Mouse (Mus musculus) layer of hippocampus, adult 9-10 months (tissue): Measurements from ENCODE around the gene Sypl.

Experiments
- DNase-seq: peaks from one replicate; pipeline ENCODE4 v3.0.0; 2022; ENCODE audit warnings: low spot score

The Sypl gene

DNA sequence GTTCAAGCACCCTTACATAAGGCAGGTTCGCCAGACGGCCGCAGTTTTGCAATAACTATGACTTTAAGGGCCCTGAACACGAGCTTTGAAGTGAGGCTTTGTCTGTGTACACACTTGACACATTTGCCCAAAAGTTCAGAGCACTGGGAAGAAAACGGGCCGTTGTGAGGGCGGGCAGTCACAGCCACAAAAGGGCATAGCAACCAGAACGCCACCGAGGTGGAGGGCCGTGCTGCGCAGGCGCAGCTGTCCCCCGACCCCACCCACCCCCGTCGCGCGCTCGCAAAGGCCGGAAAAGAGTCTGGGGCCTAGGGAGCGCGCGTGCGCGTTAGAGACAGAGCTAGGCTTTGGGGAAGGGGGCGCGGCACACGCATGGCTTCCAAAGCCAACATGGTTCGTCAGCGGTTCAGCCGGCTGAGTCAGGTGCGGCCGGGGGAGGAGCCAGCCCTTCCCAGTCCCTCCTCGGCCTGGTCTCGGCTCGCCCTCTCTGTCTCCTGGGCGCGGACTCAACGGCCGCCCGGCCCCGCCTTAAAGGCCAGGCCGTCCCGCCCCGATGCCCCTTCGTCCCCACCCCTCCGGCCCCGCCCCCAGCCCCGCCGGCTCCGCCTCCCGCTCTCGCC lies at the start of gene Sypl:
Sypl (plus strand) TSS at position 296 of the 620 bp plus-strand sequence.
- peak; percentile 78 for DNase-seq

DNA sequence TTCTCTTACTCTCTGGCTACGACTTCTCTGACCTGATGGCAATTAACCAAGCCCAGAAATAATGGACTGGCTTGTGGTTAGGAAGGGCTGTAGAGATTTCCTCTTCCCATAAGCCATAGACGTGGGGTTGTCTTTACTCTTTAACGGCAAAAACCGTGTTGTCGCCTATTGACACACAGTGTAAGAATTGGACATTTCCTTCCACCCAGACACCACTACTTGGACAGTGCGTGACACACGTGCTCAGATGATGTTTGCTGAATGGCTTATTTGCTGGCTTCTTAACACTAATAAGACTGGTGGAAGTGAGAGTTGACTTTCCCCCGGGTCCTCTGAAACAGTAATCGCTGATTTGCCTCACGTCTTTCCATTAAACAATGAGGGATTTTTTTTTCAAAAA lies 44.0 kb upstream of the Sypl start:
- DNase-seq: no peak

DNA sequence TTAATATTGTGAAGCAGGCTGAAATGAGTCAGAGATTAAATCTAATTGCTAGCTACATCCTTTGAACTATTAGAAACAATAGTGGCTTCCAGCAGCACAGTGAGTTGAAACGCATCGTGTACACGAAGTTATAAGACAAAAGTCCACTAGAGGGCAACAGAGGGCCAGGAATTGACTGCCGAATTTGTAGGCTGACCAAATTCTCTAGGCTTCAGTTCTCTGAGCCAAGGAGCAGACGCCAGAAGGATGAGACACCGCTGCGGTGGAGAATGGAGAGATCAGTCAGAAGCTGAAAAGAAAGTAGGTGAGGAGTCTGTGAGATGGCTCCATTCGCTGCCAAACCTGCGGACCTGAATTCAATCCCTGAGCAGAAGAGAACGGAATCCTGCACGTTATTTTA lies 43.6 kb upstream of the Sypl start:
- DNase-seq: peak; percentile 65

DNA sequence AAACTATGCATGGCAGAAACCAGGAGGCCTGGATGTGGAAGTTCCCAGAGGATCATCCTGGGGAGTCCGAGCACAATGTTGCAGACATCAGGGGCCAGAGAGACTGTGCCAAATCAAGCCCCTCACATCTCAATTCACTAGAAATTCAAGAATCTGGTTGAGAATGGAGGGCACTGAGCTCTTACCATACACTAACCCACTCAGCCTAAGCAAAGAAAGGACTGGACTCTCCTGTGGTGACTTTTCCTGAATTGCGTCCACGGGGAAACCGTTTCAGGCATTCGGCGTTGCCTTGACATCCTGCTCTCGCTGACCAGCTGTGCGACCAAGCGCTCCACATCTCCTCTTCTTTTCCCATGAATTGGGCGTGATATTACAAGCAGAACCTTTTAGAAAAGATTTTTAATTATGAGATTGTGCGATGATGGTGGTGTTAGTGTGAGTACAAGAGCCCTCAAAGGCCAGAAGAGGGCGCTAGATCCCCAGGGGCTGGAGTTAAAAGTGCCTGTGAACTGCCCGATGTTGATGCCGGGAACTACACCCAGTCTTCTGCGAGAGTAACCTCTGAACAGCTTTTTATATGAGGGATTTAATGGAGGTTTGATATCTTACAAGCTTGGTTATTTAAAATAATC lies 43.0 kb upstream of the Sypl start:
- no peak for DNase-seq

DNA sequence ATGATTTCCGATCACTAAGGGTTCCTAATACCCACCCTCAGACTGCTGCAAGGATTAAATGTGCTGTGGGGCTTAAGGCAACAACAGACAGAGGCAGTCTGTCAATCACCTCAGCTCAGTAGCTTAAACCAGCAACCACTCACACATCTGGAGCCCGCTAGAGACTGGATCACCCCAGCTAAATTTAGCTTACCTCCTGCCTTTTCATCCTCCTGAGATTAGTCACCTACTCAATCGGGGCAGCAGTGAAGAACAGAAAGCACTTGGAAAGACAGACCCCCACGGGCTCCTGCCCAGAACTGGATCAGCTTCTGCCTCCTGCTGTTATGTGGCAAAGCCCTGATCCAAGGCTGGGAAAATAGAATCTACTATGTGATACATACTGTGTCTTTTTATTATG lies 42.1 kb upstream of the Sypl start:
- DNase-seq: no peak

DNA sequence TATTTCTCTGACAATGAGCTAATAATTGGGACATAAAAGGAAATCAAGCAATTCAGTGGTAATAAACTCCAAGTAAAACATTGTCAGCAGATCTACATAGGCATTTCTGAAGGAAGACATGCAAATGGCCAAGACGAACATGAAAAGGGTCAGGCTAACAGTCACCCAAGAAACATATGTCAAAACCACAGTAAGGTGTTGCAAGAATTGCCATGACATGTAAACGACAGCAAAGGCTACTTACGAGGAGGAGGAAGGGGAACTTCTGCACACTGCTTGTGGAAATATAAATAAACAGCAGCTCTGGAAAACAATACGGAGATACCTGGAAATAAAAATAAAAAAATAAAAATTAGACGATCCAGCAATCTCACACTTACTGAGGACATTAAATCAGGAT lies 40.9 kb upstream of the Sypl start:
- DNase-seq: no peak

DNA sequence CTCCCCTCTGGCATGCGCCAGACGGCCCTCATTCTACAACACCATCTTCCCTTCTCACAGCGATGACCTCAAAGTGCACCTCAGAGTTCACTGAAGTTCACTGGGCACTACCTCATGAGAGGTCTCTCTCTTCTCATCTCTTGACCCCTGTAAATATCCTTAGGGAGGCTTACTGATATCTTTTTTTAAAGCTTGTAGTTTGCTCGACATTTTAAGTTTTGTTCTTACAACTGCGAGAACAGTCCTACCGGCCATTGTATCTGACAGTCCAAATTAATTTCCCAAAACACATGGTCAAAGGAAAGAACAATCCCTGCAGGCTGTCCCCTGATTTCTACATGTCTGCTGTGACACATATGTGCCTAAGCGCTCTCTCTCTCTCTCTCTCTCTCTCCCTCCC lies 35.0 kb upstream of the Sypl start:
- no peak for DNase-seq

DNA sequence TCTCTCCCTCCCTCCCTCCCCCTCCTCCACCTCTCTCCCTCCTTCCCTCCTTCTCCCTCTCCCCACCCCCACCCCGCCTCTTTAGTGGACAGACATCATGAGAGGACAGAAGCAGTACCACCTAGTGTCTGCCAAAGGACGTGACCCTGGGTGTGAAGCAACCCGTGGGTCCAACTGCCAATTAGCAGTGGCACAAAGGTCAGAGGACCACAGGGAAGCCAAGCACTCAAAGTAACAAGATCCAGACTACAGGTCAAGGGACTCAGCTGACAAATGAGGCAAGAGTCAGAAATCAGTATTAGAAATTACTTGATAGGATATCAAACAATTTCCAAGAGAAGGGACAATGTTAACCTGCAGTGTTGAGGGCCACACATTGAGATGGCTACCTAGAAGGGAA lies 34.6 kb upstream of the Sypl start:
- no peak for DNase-seq

DNA sequence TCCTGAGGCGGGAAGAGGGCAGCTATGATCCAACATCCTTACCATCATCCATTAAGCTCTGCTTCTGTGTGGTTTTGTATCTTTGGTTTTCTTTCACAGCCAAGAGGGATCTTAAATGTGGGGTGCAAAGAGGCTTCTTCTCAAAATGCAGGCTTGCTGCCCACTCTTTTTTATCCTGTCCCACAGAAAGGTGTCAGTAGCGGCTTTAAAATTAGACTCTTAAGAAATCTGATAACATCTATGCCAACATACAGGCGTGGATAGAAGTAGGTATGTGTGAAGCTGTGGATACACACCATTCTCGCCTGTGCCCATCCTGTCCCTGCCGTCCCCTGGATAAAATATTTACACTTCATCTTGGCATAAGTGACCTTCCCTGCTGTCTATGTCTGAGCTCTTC lies 34.2 kb upstream of the Sypl start:
- DNase-seq: no peak

DNA sequence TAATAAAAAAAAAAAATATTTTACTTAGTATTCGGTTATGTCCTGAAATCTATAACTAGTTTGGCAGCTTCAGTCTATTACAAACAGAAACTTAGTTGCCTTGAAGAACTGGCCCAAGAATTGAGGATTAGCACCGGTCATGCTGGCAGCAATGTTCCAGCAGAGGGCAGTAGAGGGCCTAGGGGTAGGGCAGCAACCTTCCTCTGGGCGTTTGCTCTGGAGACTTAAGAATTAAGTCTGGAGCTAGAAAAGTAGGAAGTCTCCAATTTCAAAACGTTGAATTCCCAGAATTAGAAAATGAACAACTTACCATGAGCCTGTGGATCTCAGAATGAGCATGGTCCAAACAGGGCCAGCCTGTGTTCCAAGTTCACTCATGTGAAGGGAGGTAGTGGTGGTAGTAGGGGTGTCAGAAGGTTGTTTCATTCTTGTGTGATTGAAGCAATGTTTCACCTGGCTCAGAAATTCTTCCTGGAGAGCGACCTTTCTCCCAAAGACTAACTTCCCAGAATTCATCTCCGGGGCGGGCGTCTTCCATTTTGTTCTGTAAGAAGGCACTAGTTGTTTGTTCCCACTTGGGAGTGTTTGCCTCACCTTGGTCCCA lies 33.4 kb upstream of the Sypl start:
- DNase-seq: no peak

DNA sequence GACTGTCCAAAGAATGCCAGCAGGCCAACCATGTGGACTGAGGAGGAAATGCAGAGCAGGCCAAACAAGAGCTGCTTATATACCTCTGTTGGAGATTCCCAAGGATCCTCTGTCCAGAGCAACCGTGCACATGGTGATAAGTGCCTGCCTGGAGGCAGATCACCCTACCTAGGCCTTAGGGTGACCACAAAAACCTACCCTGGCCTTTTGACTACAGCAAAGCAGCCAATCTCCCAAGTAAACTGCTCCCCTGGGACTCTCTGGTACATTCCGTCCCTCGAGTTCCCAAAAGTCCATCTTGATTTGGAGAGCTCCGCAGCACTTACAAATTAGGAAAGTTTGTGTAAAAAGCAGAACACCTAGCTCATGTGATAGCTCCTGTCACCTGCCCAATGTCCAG lies 32.6 kb upstream of the Sypl start:
- no peak for DNase-seq

DNA sequence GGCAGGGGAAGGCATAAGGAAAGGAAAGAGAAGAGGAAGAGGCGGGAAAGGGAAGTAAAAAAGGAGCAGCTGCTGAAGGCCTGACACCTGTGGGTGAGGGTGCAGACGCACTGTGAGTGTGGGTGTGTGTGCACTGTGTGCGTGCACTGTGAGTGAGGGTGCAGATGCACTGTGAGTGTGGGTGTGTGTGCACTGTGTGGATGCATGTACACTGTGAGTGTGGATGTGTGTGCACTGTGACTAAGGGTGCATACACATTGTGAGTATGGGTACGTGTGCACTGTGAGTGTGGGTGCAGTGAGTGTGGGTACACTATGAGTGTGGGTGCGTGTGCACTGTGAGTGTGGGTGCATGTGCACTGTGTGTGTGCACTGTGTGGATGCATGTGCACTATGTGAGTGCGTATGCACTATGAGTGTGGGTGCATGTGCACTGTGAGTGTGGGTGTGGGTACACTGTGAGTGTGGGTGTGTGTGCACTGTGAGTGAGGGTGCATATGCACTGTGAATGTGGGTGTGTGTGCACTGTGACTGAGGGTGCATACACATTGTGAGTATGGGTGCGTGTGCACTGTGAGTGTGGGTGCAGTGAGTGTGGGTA lies 32.1 kb upstream of the Sypl start:
- no peak for DNase-seq

DNA sequence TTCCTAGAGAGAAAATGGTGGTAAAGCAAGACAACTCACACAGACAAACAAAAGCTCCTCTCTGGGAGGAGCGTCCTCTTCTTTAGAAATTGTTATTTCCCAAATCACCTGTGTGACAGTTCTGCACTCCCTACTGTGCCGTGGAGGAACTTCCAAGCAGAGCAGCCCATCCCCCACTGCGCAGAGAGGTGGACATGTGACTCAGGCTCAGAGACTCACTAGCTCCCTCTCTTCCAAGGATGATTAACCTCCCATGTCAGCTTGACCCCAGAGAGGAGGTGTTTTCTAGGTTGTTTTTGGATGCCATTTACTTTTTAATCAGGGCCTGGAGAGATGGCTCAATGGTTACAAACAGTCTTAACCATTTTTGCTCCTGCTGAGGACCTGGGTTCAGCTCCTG lies 29.4 kb upstream of the Sypl start:
- no peak for DNase-seq

DNA sequence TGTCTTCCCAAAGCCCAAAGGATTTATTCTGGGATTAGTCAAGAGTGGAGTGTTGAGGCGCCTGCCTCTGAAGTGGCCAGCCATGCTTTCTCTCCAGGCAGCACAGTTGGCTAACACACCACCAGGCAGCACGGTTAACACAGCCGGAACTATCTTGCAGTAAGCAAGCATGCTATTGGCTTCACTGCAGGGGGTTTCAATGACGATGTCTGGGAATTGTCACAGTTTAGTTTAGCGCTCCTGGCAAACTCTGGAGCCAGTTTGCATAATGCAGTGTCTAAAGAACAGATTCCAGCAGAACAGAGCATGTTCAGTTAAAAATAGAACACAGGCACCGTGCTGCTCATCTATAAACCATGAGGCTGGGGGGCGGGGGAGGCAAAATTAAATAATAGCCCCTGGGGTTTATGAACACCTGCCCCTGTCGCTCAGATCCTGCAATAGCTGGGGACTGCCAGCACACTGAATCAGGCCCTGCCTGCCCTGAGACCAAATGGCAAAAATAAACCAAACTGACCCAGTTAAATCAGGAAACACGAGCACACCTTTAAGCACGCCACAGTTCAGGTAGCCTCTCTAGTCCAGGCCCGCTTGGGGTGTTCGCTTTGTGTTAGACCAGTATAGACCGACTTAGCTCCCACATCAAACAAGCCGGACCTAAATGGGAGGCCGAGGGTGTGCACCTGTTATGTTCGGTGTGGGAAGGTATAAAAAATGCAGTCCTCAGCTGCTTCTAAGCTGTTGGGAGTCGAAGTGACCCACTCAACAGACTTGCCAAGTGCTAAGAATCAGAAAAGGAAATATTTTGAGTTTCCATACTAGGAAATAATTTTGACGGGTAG lies 27.1 kb upstream of the Sypl start:
- peak; percentile 38 for DNase-seq

DNA sequence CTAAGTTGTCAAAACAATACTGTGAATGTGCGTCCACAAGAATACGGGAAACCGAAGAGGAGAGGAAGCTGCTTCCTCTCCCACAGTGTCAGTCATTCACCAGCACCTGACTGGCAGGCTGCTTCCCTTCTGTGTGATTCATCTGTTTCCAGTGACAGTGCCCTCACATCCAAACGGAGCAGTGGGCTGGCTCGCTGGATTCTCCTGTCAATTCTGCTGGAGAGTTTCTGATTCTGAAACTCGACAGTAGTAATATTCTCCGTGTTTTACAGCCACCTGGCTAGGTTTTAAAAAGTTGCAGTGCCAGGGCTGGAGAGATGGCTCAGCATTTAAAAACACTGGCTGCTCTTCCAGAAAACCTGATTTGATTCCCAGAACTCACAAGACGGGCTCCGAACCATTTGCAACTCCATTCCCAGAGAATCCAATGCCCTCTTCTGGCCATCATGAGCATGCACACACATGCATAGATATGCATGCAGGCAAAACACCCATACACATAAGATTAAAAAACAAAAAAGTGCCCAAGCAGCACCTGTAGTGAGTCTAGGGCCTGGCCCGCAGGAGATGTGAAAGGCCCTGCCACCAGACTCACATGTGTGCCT lies 26.4 kb upstream of the Sypl start:
- no peak for DNase-seq

DNA sequence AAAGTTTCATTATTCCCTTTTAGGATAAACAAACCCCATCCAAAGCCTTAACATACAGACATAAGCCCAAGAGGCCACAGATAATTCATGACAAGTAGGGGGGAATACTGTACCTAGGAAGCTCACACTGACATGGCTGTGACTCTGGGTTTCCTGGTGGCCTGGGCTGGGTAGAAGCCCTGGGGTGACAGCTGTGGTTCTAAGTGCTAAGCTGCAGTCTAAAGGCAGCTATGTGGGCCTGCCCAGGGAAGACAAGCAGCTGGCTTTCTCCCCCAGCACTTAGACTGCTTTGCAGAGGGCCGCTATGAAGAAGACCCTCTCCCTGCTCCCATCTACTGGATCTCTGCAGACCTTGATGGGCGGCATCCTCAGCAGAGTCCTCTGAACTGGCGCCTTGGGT lies 25.5 kb upstream of the Sypl start:
- DNase-seq: no peak

DNA sequence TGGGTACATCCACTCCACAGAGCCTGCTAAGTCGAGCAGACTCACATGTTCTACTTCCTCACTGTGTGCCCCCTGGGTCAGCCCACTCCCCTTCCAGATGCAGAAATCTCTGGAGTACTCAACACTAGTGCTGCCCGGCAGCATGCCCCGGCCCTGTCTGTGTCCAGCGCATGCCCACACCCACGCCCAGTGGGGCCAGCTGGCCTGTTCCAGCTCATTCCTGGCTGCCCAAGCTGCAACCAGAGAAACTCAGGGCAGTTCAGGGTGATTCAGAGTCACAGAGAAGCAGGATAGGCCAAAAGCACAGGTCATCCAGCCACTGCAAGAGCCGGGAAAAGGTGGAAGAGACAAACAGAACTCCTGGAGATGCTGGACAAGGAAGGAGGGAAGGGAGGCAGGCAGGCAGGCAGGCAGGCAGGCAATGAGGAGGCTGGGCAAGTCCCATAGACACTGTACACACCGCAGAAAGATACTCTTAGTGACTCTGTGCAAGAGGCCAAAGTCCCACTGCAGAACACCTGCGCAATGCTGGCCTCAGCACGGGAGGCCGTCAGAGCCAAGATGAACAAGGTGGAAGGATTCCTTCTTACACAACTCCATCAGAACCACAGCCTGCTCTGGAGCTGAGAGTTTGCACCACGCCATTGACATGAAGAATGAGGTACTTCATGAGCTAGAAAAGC lies 23.7 kb upstream of the Sypl start:
- DNase-seq: no peak

DNA sequence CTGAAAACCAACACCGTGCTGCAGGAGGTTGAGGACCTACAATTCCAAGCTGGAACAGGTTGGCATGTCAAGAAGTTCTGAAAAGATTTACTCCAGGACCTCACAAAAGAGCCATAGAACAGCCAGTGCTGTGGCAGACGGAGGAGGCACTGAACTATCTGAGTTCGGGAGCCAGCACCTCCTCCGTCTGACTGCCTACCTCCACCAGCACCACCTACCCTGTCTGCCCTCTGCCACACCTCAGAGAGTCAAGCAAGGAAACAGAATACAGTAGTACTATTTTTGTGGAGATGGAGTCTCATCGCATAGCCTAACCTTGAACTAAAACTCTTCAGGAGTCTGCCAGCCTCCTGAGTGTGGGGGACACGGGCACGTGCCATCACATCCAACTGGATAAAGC lies 23.1 kb upstream of the Sypl start:
- no peak for DNase-seq

DNA sequence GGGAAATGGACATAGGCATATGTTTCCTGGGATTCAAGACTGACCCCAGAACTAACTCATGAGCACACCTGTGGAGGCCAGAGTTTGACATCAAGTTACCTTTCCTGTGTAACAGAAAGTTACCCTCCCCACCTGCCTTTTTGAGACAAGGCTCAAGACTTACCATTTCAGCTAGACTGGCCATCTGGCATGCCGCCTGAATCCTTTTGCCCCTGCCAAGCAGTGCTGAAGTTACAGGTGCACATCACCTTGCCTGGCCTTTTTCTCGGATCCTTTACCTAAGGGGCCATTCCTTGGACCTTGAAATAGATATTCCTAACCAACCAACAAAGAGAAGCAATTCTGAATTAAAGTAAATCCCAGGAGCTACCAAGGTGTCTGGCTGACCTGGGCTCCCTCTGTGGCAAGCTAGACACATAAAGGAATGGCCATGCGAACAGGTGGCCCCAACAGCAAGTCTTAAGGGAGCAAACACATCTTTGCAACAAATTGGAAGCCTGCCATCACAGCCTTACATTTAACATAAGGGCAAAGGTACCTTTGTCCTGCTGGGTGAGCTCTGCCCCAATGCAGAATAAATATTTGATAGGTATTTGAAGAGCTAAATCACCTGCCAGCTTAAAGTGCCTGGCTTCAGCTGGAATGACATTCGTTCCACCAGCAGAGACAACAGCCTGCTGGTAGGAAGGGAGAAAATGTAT lies 17.3 kb upstream of the Sypl start:
- no peak for DNase-seq

DNA sequence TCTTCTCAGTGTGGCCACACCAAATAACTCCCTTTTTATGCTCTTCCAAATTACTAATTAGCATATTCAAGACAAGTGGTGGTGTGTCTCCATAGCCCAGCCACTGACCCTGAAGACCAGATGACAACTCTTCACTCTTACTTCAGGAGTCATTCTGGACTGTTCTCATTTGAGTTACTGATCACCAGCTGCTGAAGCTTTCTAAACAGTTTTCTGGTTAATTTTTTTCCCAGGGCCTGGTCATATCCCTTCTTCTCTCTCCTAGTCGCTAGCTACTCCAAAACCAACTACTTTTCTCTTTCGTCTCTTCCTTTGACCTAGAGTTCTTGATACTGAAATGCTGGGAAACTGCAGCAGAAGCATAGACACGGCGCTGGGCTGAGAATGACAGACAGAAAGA lies 12.6 kb upstream of the Sypl start:
- no peak for DNase-seq

DNA sequence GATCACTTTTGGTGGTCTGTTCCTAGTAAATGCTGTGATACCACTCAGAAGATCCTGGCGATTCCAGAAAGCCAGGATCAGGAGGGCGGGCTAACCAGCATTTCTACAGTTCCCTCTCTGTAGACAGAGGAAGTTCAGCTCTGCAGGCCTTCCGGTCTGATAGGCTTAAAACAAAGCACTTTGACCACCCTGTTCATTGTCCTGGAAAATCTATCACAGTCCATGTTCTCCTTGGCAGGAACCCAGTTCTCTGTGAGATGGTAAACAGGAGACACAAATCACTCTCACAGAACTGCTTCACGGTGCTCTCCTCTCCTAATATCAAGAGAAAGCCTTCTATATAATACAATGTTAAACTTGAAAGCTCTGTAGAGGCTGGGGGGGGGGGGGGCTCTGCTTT lies 10.3 kb upstream of the Sypl start:
- DNase-seq: no peak
